Mouse (Mus musculus) C2C12 (cell line): Measurements from ENCODE around the gene Cartpt.

Experiments
- CEBPB ChIP-seq: IDR thresholded peaks from one replicate; pipeline ENCODE4 v1.6.1; 2011; ENCODE audit warnings: low read depth, mild to moderate bottlenecking, control low read depth, moderate library complexity
- CTCF ChIP-seq: IDR thresholded peaks from one replicate; pipeline ENCODE4 v1.5.1; 2011; ENCODE audit not compliant: control insufficient read depth, insufficient read depth, insufficient read length
- FOSL1 ChIP-seq: IDR thresholded peaks from one replicate; pipeline ENCODE4 v1.8.0; 2011; ENCODE audit warnings: mild to moderate bottlenecking, low read length; ENCODE audit not compliant: poor library complexity, insufficient read depth, severe bottlenecking
- MAX ChIP-seq: IDR thresholded peaks from one replicate; pipeline ENCODE4 v1.6.1; 2011; ENCODE audit warnings: mild to moderate bottlenecking, control low read depth
- MYOD1 ChIP-seq: IDR thresholded peaks from one replicate; pipeline ENCODE4 v1.6.1; 2011; ENCODE audit warnings: low read depth; ENCODE audit not compliant: control insufficient read depth, insufficient read length
- MYOG ChIP-seq: IDR thresholded peaks from one replicate; pipeline ENCODE4 v1.6.1; 2011; ENCODE audit not compliant: control insufficient read depth, insufficient read length; ENCODE audit errors: extremely low read depth
- USF1 ChIP-seq: IDR thresholded peaks from one replicate; pipeline ENCODE4 v1.6.1; 2011; ENCODE audit warnings: low read depth, mild to moderate bottlenecking, control low read depth, moderate library complexity

DNA sequence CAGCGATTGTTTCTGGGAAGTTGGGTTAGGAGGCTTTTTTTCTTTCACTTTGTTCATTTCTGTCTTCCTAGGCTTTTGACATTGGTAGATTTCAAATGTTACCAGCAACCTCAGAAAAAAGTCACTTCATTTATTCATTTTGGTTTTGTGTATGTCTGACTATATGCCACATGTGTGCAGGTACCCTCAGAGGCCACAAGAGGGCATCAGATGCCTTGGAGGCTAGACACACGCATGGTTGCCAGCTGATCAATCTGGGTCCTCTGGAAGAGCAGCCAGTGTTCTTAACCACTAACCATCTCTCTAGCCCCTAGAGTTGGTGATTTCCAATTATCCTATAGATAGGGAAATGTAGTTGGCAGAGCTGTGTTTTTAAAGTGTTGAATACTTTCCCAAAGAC, 42.6 kb upstream of the Cartpt start:
- TF ChIP-seq CTCF, result no peak
- TF ChIP-seq USF1, result no peak
- TF ChIP-seq MYOD1, result no peak
- TF ChIP-seq CEBPB, result no peak
- TF ChIP-seq MAX, result no peak
- no peak for TF ChIP-seq MYOG
- TF ChIP-seq FOSL1, result no peak
